Mouse (Mus musculus): Measurements from ENCODE around the gene Gm10392. TPM values are rescaled to one million over a fixed set of nuclear protein-coding genes. Genes with fewer than 3 reads are reported as not detected.

The Gm10392 gene
- polyA plus RNA-seq, 1 experiment from 2014 or later = 0.16 TPM

GRCm38 (mm10) chr11:77485229-77485628 is 33.8 kb downstream of the Gm10392 start:
- no peak for DNase-seq
- H3K9me3 ChIP-seq (ENCODE audit: low read depth, low read length) = no peaks in the 10 kb centered on the region
- no peak overlapping the region for H3K4me3 ChIP-seq (ENCODE audit: low read depth, low read length)
- H3K4me2 ChIP-seq = no peak overlapping the region
- WGBS = 51% methylated on average over 6 of the region's 6 CpGs
- no peak overlapping the region for H3K9ac ChIP-seq
- H3K27me3 ChIP-seq (ENCODE audit: insufficient read depth, low read length) = no peaks in the 10 kb centered on the region
- peaks cover 28% of the 10 kb centered on the region for H3K4me1 ChIP-seq (ENCODE audit: insufficient read depth)
- H3K36me3 ChIP-seq (ENCODE audit: insufficient read depth) = no peaks in the 10 kb centered on the region
- ATAC-seq (ENCODE audit: insufficient read depth) = no peak
- H3K27ac ChIP-seq (ENCODE audit: low read depth) = no peak overlapping the region
- no peak for TF ChIP-seq CTCF (IDR thresholded peaks at IDR 0.05; ENCODE audit: low read depth)

- no peaks in the 10 kb centered on the region for H3K9me3 ChIP-seq (ENCODE audit: low read depth, low read length)
- H3K36me3 ChIP-seq (ENCODE audit: insufficient read depth) = no peaks in the 10 kb centered on the region
- H3K4me2 ChIP-seq = no peak overlapping the region
- no peak overlapping the region for H3K27ac ChIP-seq (ENCODE audit: low read depth)
- ATAC-seq (ENCODE audit: insufficient read depth) (no peak), DNase-seq (no peak)
- H3K4me1 ChIP-seq (ENCODE audit: insufficient read depth) = peaks cover 25% of the 10 kb centered on the region
- no peak overlapping the region for H3K4me3 ChIP-seq (ENCODE audit: low read depth, low read length)
- WGBS = 27% methylated on average over 11 of the region's 11 CpGs
- no peak for TF ChIP-seq CTCF (IDR thresholded peaks at IDR 0.05; ENCODE audit: low read depth)
- no peak overlapping the region for H3K9ac ChIP-seq
- no peaks in the 10 kb centered on the region for H3K27me3 ChIP-seq (ENCODE audit: insufficient read depth, low read length)
These were observed 35.3 kb downstream of the Gm10392 start for GRCm38 (mm10) chr11:77483510-77484255.

GRCm38 (mm10) chr11:77483043-77483442 is 36.0 kb downstream of the Gm10392 start:
- Histone ChIP-seq H3K4me1 (ENCODE audit: insufficient read depth) (peaks cover 21% of the 10 kb centered on the region; the same call in 1 of the 2 replicates), H3K27ac (ENCODE audit: low read depth) (no peak overlapping the region), H3K9ac (no peak overlapping the region), H3K4me3 (ENCODE audit: low read depth, low read length) (no peak overlapping the region), H3K4me2 (no peak overlapping the region), H3K27me3 (ENCODE audit: insufficient read depth, low read length) (no peaks in the 10 kb centered on the region), H3K36me3 (ENCODE audit: insufficient read depth) (no peaks in the 10 kb centered on the region), H3K9me3 (ENCODE audit: low read depth, low read length) (no peaks in the 10 kb centered on the region)
- no peak for DNase-seq
- no peak for ATAC-seq (ENCODE audit: insufficient read depth)
- 58% methylated on average over 3 of the region's 3 CpGs for WGBS
- TF ChIP-seq CTCF (IDR thresholded peaks at IDR 0.05; ENCODE audit: low read depth) = no peak

GRCm38 (mm10) chr11:77476895-77477294 is 42.1 kb downstream of the Gm10392 start:
- ATAC-seq (ENCODE audit: insufficient read depth) = no peak

GRCm38 (mm10) chr11:77476216-77476615 is 42.8 kb downstream of the Gm10392 start:
- Histone ChIP-seq H3K9me3 (ENCODE audit: low read depth, low read length) (no peaks in the 10 kb centered on the region), H3K27me3 (ENCODE audit: insufficient read depth, low read length) (no peaks in the 10 kb centered on the region), H3K36me3 (ENCODE audit: insufficient read depth) (peaks cover 29% of the 10 kb centered on the region), H3K9ac (no peak overlapping the region), H3K4me3 (ENCODE audit: low read depth, low read length) (no peak overlapping the region), H3K4me2 (no peak overlapping the region), H3K4me1 (ENCODE audit: insufficient read depth) (no peaks in the 10 kb centered on the region), H3K27ac (ENCODE audit: low read depth) (no peak overlapping the region)
- DNase-seq (no peak), ATAC-seq (ENCODE audit: insufficient read depth) (no peak)
- 90% methylated on average over 14 of the region's 14 CpGs for WGBS
- no peak for TF ChIP-seq CTCF (IDR thresholded peaks at IDR 0.05; ENCODE audit: low read depth)

More at GRCm38 (mm10) chr11:77476895-77477294, 42.1 kb downstream of the Gm10392 start:
- Histone ChIP-seq H3K9ac (no peak overlapping the region), H3K27ac (ENCODE audit: low read depth) (no peak overlapping the region), H3K9me3 (ENCODE audit: low read depth, low read length) (no peaks in the 10 kb centered on the region), H3K27me3 (ENCODE audit: insufficient read depth, low read length) (no peaks in the 10 kb centered on the region), H3K36me3 (ENCODE audit: insufficient read depth) (peaks cover 22% of the 10 kb centered on the region), H3K4me3 (ENCODE audit: low read depth, low read length) (no peak overlapping the region), H3K4me1 (ENCODE audit: insufficient read depth) (no peaks in the 10 kb centered on the region), H3K4me2 (no peak overlapping the region)
- TF ChIP-seq CTCF (IDR thresholded peaks at IDR 0.05; ENCODE audit: low read depth) = no peak
- no peak for DNase-seq
- WGBS = 87% methylated on average over 6 of the region's 6 CpGs

- H3K27ac ChIP-seq (ENCODE audit: low read depth) = no peak overlapping the region
- H3K9me3 ChIP-seq (ENCODE audit: low read depth, low read length) = no peaks in the 10 kb centered on the region
- H3K4me1 ChIP-seq (ENCODE audit: insufficient read depth) = no peaks in the 10 kb centered on the region
- 76% methylated on average over 16 of the region's 16 CpGs for WGBS
- H3K9ac ChIP-seq = no peak overlapping the region
- no peak overlapping the region for H3K4me2 ChIP-seq
- DNase-seq = no peak
- no peak for ATAC-seq (ENCODE audit: insufficient read depth)
- H3K36me3 ChIP-seq (ENCODE audit: insufficient read depth) = peaks cover 37% of the 10 kb centered on the region
- no peak overlapping the region for H3K4me3 ChIP-seq (ENCODE audit: low read depth, low read length)
- no peak for TF ChIP-seq CTCF (IDR thresholded peaks at IDR 0.05; ENCODE audit: low read depth)
- H3K27me3 ChIP-seq (ENCODE audit: insufficient read depth, low read length) = peaks cover 7% of the 10 kb centered on the region
These were observed 46.2 kb downstream of the Gm10392 start for GRCm38 (mm10) chr11:77472775-77473174.

GRCm38 (mm10) chr11:77471407-77471806 is 47.6 kb downstream of the Gm10392 start:
- H3K9ac ChIP-seq = no peak overlapping the region
- H3K27ac ChIP-seq (ENCODE audit: low read depth) = no peak overlapping the region
- no peak for TF ChIP-seq CTCF (IDR thresholded peaks at IDR 0.05; ENCODE audit: low read depth)
- WGBS = 70% methylated on average over 29 of the region's 29 CpGs
- DNase-seq (no peak), ATAC-seq (ENCODE audit: insufficient read depth) (no peak)
- peaks cover 20% of the 10 kb centered on the region for H3K27me3 ChIP-seq (ENCODE audit: insufficient read depth, low read length)
- no peak overlapping the region for H3K4me3 ChIP-seq (ENCODE audit: low read depth, low read length)
- no peaks in the 10 kb centered on the region for H3K4me1 ChIP-seq (ENCODE audit: insufficient read depth)
- H3K36me3 ChIP-seq (ENCODE audit: insufficient read depth) = peaks cover 37% of the 10 kb centered on the region
- H3K9me3 ChIP-seq (ENCODE audit: low read depth, low read length) = no peaks in the 10 kb centered on the region
- no peak overlapping the region for H3K4me2 ChIP-seq
